Mouse (Mus musculus) R1 (cell line): ENCODE measurements at regions not wholly inside any gene's neighbourhood (a gene's known extent, or its start where the extent isn't known, plus 50 kb on each side); places are given as distances from the start of the nearest gene placed in this dataset.

Experiments used
- DNase-seq: peaks from one replicate; pipeline ENCODE4 v3.0.0-alpha.2; 2018; ENCODE audit warnings: low read depth, low spot score

GRCm38 (mm10) chr4:5590531-5590930 is 797.4 kb upstream of the Impad1 start:
- DNase-seq: no peak

DNA sequence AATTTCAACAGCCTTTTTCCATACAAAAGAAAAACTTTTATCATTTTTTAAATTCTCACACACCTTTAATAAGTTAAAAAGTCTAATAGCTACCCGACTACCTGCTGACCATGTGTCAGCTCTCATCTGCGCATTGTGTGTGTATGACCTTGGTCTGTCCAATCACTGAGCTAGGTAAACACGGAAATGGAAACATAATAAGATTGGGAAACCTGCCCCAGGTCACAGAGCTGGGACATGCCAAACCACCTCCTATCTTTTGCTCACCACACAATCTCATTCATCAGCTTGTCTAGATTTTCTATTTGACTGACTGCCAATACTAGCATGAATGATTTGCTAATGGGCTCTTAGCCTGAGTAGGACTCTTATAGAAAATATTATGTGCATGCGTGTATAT is 794.3 kb upstream of the Impad1 start:
- DNase-seq: no peak

- DNase-seq: no peak
Measured at GRCm38 (mm10) chr4:5585205-5585604, 792.0 kb upstream of the Impad1 start.

DNA sequence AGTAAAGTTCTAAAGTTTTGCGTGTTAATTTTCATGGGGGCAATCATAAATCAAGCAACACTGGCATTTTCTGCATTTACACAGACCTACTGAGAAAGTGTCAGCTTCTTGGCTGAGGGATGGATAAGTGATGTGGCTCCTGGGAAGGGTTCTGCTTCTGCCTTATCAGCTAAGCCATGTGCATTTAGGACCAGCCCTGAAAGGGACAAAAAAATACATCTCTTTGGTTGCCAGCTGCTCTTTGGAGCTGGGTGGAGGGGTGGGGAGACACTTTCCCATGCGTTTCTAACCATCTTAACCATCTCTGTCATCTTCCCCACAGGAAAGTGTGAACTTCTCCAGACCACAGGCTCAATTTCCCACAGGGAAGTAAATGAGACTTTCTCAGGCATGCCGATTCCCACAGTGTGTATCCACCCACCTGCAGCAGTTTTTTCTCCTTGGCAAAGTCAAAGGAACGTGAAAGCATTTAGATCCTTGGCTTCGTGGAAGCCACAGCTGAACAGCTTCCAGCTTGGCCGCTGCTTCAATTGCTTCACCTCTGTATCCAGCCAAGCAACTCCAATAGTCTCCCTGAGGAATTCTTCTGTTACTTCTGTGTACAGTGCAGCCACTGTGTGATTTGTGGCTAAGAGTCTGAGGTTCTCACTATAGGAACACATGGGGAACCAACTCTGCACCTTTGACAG is 791.0 kb upstream of the Impad1 start:
- no peak for DNase-seq

DNA sequence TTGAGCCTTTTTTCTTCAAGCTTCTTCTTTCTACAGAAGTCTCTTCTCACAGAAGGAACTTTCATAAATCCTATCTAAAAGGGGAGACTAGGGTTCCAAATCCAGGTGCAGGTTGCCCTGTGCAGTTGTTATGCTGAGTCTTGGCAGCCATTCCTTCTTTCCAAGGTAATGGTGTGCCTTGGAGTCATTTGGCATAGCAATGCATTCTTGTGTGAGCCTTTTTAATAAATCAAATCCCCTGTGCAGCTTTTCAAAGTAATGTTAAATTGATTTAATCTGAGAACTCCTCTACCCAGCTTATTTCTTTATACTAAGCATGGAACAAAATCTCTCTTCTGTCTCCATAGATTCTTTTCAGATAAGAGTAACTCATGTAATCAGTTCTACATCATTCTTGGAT is 774.9 kb upstream of the Impad1 start:
- no peak for DNase-seq

GRCm38 (mm10) chr4:5560001-5560657 is 767.0 kb upstream of the Impad1 start:
- no peak for DNase-seq

GRCm38 (mm10) chr4:5540155-5540554 is 747.0 kb upstream of the Impad1 start:
- DNase-seq: no peak

DNA sequence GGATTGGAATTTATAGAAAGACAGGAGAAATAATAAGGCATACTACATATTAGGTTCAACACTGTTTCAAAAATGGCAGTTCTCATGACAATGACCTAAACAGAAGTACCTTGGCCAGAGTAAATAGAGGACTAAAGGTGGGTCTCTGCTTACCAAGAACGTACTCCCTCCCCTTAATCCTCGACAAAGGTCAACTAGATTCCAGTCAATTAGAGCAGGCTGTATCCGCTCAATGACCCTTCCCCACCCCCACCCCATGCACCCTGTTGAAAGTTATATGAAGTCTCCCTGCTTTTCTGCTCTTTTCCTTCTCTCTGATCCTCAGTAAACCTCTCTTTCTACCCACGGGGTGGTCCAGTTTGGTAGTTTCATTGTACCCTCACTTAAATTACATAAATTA is 737.3 kb upstream of the Impad1 start:
- DNase-seq: peak; percentile 56

GRCm38 (mm10) chr4:5518522-5518921 is 725.4 kb upstream of the Impad1 start:
- DNase-seq: no peak

- peak; percentile 99 for DNase-seq
Measured at GRCm38 (mm10) chr4:5515426-5515825, 722.3 kb upstream of the Impad1 start.

DNA sequence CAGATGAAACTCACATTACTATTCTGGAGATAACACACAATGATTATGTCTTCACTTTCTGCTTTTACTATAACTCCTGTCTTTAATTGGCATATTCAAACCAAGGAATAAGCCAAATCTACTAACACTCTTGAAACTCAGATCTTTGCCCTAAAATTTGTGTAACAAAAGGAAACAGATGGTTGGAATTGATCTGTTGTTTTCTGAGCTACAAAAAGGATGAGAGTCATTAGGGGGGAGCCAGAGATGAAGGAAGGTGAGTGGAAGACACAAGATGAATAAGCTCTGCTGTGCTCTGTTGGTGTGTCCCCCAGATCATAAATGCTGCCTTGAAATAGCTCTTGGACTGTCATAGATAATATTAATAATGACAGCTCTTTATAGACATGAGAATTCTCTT is 718.6 kb upstream of the Impad1 start:
- DNase-seq: peak; percentile 48

- no peak for DNase-seq
Measured at GRCm38 (mm10) chr4:5509398-5509797, 716.2 kb upstream of the Impad1 start.

GRCm38 (mm10) chr4:5495012-5495411 is 701.9 kb upstream of the Impad1 start:
- no peak for DNase-seq

DNA sequence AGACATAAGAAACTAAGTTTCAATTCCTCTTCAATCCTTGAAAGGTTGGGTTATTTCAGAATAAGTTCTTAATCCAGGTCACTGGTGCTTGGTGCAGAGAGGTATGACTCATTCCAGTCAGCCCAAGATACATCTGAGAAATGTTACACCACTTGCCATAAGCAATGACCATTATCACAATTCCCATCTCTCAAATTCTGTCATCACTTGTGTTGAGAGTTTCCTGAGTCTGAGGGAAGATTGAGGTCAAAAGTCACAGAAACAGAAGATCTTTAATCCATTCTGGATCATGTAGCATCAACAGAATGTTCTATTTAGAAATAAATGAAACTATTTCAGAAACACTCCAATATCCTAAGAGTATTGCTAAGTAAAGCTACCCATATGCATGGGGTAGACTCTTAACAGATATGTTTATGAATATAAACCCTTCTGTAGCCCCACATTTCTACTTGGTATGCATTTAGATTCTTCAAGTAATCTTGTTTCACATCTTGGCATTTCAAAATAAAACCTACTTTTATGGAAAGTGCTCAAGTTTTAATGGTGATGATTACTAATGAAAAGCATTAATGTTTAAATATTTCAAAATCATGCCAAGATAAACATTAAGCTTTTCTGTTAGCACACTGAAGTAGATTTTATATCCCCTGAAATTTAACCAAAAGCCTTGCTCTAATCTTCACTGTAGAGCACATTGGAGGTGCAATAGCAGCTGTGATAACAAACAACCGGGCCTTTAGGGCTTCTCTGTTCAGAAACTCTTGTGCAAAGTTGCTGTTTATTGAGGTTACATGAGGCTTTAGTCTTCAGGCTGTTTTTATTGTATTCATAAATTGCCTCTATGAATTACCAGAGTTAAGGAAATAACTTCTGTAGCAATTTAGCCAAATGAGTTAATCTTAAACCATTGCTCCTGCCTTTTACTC is 701.2 kb upstream of the Impad1 start:
- no peak for DNase-seq

GRCm38 (mm10) chr4:5486786-5487185 is 693.6 kb upstream of the Impad1 start:
- no peak for DNase-seq

DNA sequence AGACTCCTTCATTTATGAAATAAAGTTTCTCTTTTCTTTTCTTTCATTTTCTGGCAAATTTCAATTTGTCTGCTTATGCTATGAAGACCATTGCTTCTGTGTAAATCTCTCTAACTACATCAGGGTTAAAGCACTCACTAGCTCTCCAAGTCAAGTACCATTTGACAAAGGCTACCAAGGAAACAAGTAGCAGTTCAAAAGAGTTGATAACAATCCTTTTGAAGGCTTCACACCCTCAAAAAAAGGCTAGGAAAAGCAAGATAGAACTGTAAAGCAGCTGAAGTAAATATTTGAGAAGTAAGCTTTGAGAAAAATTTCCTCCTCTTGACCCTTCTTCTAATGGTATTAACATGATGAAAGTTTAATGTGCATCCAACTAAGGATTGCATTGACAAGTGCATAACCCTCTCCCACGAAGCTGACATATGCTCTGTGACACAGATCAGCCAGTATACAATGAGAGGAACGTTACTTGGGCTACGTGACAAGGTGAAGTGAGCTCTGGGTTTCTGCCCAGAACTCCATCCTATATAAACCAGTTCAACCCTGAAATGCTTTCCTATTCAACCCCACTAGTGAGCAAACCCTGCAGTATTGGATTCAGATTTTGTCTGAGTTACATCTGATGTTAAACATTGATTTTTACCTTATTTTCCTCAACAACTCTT is 678.9 kb upstream of the Impad1 start:
- no peak for DNase-seq

DNA sequence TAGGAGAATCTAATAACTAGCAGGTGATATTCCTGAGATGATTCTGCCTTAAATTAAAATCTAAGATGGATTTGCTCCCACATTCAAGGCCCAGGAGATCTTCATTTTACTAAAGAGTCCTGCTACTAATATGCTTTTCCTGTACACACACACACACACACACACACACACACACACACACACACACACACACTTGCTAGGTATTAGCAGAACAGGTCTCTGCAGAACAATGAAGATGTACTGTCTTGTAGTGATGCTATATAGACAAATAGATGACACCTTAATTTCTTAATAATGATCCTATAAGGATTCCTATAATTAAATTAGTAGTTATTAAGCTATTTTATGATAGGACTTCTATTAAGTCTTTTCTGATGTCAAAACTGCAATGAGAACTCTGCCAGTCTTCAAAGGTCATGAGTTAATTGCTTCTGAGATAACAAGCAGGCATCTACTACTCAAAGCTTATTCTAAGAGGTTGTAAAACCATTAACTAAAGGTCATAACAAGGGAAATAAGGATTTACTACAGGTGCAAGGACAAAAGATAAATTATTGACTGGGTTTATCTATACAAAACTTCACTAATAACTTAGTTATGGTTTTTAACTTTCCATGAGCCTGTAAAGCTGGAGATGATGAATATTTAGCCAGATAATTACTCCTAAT is 666.0 kb upstream of the Impad1 start:
- no peak for DNase-seq

DNA sequence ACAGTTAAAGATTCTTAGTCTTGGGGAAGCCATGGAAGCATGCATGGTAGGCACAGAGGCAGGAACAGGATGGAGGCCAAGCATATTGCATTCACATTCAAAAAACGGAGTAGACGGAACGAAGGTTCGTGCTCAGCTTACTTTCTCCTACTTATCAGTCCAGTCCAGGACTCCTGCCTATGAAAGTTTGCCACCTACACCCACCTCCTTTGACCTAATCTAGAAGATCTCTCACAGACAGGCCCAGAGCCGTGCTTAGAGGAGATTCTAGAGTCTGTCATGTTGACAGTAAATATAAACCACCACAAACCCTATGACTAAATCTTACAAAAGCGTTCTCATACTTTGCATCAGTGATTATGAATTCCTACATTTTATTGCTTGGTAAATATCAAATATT is 657.3 kb upstream of the Impad1 start:
- no peak for DNase-seq

- DNase-seq: peak; percentile 5
Measured at GRCm38 (mm10) chr4:5441339-5442019, 648.3 kb upstream of the Impad1 start.

DNA sequence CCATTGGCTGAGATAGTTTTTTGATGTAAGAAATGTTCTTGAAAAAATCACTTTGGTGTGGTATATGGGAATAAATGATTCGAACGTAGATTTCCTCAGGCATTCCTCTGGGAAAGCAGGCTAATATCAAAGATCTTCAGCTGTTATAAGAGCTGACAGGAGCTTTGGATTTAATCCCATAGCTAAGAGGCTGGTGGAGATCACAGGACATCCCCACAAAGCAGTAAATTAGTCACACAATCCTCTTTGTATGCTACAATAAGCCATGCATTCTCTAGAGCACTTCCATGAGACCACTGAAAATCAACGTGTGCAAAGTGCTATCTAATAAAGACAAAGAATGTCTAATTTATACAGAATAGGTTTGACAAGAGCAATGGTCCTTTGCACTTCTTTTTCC is 643.9 kb upstream of the Impad1 start:
- DNase-seq: no peak
